Mouse (Mus musculus) olfactory bulb, adult 2 months (tissue): ENCODE data around the gene Sec24a.

Source experiments
- CTCF ChIP-seq: fragments of 200-500 bp; IDR thresholded peaks from 2 replicates; pipeline ENCODE4 v1.5.1; 2012; ENCODE audit warnings: low read depth, mild to moderate bottlenecking, low read length, moderate library complexity; ENCODE audit not compliant: insufficient read depth
- POLR2A ChIP-seq: fragments of 200-500 bp; IDR thresholded peaks from 2 replicates; pipeline ENCODE4 v1.6.1; 2012; ENCODE audit warnings: mild to moderate bottlenecking, low read depth, low read length, moderate library complexity; ENCODE audit not compliant: insufficient read depth

DNA sequence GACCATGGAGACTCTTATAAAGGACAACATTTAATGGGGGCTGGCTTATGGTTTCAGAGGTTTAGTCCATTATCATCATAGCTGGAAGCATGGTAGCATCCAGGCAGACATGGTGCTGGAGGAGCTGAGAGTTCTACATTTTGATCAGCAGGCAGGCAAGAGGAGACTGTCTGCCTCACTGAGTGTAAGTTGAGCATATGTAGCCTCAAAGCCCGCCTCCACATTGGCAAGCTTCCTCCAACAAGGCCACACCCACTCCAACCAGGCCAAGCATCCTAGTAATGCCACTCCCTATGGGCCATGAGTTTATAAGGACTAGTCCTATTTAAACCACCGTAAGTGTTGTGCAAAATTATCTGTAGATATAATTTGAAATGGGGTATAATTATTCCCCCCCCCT is 92.1 kb downstream of the Sec24a start:
- TF ChIP-seq CTCF = no peak
- TF ChIP-seq POLR2A = no peak
